In genomic region chr7:98172661-98173060, GRCm38 (mm10) we compare ENCODE assay signal across 21 mouse cellular contexts. TPM values are rescaled to one million over a fixed set of nuclear protein-coding genes. Genes with fewer than 3 reads are reported as not detected.
A peak's percentile ranks its signal among the peaks of the same experiment; 100 is the strongest.
DNase-seq lines count a peak whose midpoint lies in the region; ATAC-seq and TF ChIP-seq lines count a peak whose summit lies in the region.
"Had no signal": no experiment of that assay in that cellular context is flagged by ENCODE, and none has a peak within 500 bp of the region (broad histone marks: within the 10 kb centered on the region; RNA-seq: fewer than 3 reads in every experiment).

No protein-coding gene starts in this region.

- no peak for TF ChIP-seq POLR2A in thymus, adult 2 months (IDR thresholded peaks at IDR 0.05; ENCODE audit: control insufficient read depth, extremely low read depth, insufficient read depth, low read length, poor library complexity)

- WGBS in kidney, embryonic 15.5 days, result 84% methylated on average over 8 of the region's 8 CpGs
- WGBS in thymus, adult 2 months, result 90% methylated on average over 8 of the region's 8 CpGs
- 82% methylated on average over 8 of the region's 8 CpGs for WGBS in liver, embryonic 16.5 days (ENCODE audit: insufficient replicate concordance)

- no peak for TF ChIP-seq CTCF in thymus, adult 2 months (IDR thresholded peaks at IDR 0.05; ENCODE audit: borderline replicate concordance, control insufficient read depth, extremely low read depth, insufficient read depth, low read length, poor library complexity)

- no peak overlapping the region for H3K9ac ChIP-seq in kidney, embryonic 15.5 days
- peak overlapping the region; percentile 4 for H3K9ac ChIP-seq in liver, embryonic 16.5 days (ENCODE audit: low read depth, low read length)
- H3K9ac ChIP-seq: hindbrain, embryonic 13.5 days; limb, embryonic 13.5 days; neural tube, embryonic 13.5 days had no signal

- H3K4me2 ChIP-seq in kidney, embryonic 15.5 days, result no peak overlapping the region
- no peak overlapping the region; the same call in 1 of the 2 replicates for H3K4me2 ChIP-seq in liver, embryonic 16.5 days (ENCODE audit: low read depth, low read length)
- H3K4me2 ChIP-seq: hindbrain, embryonic 13.5 days; limb, embryonic 13.5 days; neural tube, embryonic 13.5 days had no signal

- H3K4me1 ChIP-seq in kidney, embryonic 15.5 days, result peaks cover 42% of the 10 kb centered on the region
- peaks cover 41% of the 10 kb centered on the region for H3K4me1 ChIP-seq in thymus, adult 2 months (replicated peaks; ENCODE audit: control insufficient read depth, insufficient read depth, low read length)
- peaks cover 80% of the 10 kb centered on the region for H3K4me1 ChIP-seq in liver, embryonic 16.5 days (ENCODE audit: control insufficient read depth, low read depth, low read length)

- H3K27me3 ChIP-seq in kidney, embryonic 15.5 days, result 0 out of 2 replicates have a peak, but pooled peaks cover 6% of the 10 kb centered on the region
- no peaks in the 10 kb centered on the region for H3K27me3 ChIP-seq in thymus, adult 2 months (ENCODE audit: control insufficient read depth, insufficient read depth, low read length)
- no peaks in the 10 kb centered on the region for H3K27me3 ChIP-seq in liver, embryonic 16.5 days (ENCODE audit: control insufficient read depth, insufficient read depth, low read depth, low read length)
- H3K27me3 ChIP-seq: limb, embryonic 13.5 days; neural tube, embryonic 13.5 days had no signal

- DNase-seq in kidney, postnatal 36 days, result no peak
- no peak for DNase-seq in thymus, adult 2 months
- no peak for DNase-seq in thymus, postnatal 4 days
- DNase-seq in Muller cell, postnatal 12 days (ENCODE audit: inconsistent ontology term), result no peak
- DNase-seq: cerebellum, postnatal 10 days; embryo, embryonic 11 days; kidney, postnatal 14 days; layer of hippocampus, adult 9-11 months; lung, postnatal 10 days; right cerebral cortex, postnatal 14 days had no signal

- peak overlapping the region; percentile 10; the same call in 1 of the 2 replicates for H3K27ac ChIP-seq in kidney, embryonic 15.5 days
- peak overlapping the region; percentile 23; the same call in 1 of the 2 replicates for H3K27ac ChIP-seq in thymus, adult 2 months (ENCODE audit: control insufficient read depth, insufficient read depth, low read length)
- H3K27ac ChIP-seq in liver, embryonic 16.5 days (ENCODE audit: low read length), result peak overlapping the region; percentile 92
- H3K27ac ChIP-seq: heart, adult 2 months; hindbrain, embryonic 13.5 days; limb, embryonic 13.5 days; midbrain, embryonic 10.5 days; neural tube, embryonic 13.5 days had no signal

- no peak overlapping the region for H3K4me3 ChIP-seq in kidney, embryonic 15.5 days (replicated peaks)
- no peak overlapping the region for H3K4me3 ChIP-seq in thymus, adult 2 months (ENCODE audit: control insufficient read depth, insufficient read depth, low read length)
- no peak overlapping the region for H3K4me3 ChIP-seq in liver, embryonic 16.5 days (ENCODE audit: low read depth, low read length)
- H3K4me3 ChIP-seq: heart, adult 2 months; hindbrain, embryonic 13.5 days; limb, embryonic 13.5 days; midbrain, embryonic 10.5 days; neural tube, embryonic 13.5 days had no signal

- no peaks in the 10 kb centered on the region for H3K36me3 ChIP-seq in kidney, embryonic 15.5 days
- no peaks in the 10 kb centered on the region for H3K36me3 ChIP-seq in thymus, adult 2 months (ENCODE audit: control insufficient read depth, insufficient read depth, low read length)
- H3K36me3 ChIP-seq in liver, embryonic 16.5 days (ENCODE audit: control insufficient read depth, insufficient read depth), result no peaks in the 10 kb centered on the region
- H3K36me3 ChIP-seq: hindbrain, embryonic 13.5 days; limb, embryonic 13.5 days; midbrain, embryonic 10.5 days; neural tube, embryonic 13.5 days had no signal

- H3K9me3 ChIP-seq in kidney, embryonic 15.5 days (replicated peaks), result no peaks in the 10 kb centered on the region
- H3K9me3 ChIP-seq in liver, embryonic 16.5 days (replicated peaks; ENCODE audit: control insufficient read depth, low read length), result no peaks in the 10 kb centered on the region
- H3K9me3 ChIP-seq: hindbrain, embryonic 13.5 days; limb, embryonic 13.5 days; midbrain, embryonic 10.5 days; neural tube, embryonic 13.5 days had no signal

- ATAC-seq in kidney, embryonic 15.5 days (replicated peaks; ENCODE audit: low FRiP score), result no peak
- no peak for ATAC-seq in liver, embryonic 16.5 days (ENCODE audit: low read depth)
- ATAC-seq in cerebellum, adult (ENCODE audit: insufficient number of reproducible peaks, low FRiP score, low TSS enrichment), result no peak
- ATAC-seq: forebrain, embryonic 16.5 days had no signal

RNA-seq across cellular contexts. Expression of gene Capn5, which starts 5.4 kb away (rescaled TPM):
- polyA plus RNA-seq in kidney, embryonic 15.5 days (2015; fragmentation: Nextera tagmentation; extraction: Ambion mirVana), result 12.7 and 14.1 TPM in 2 replicates
- 21.4 and 25.3 TPM in 2 replicates for polyA plus RNA-seq in thymus, adult 2 months (2012; rRNA removed)
- polyA plus RNA-seq in liver, embryonic 16.5 days (2015; fragmentation: Nextera tagmentation; extraction: Ambion mirVana), result 13.0 and 14.1 TPM in 2 replicates

RNA-seq across cellular contexts. Expression of gene B3gnt6, which starts 26.6 kb away (rescaled TPM):
- polyA plus RNA-seq in kidney, embryonic 15.5 days (2015; fragmentation: Nextera tagmentation; extraction: Ambion mirVana), result 0.06 TPM in 1 of 2 replicates, not detected in the other
- 0.34 and 0.40 TPM in 2 replicates for polyA plus RNA-seq in thymus, adult 2 months (2012; rRNA removed)
- polyA plus RNA-seq in liver, embryonic 16.5 days (2015; fragmentation: Nextera tagmentation; extraction: Ambion mirVana), result 0.04 and 0.06 TPM in 2 replicates
- polyA plus RNA-seq: heart, postnatal 0 days; intestine, embryonic 14.5 days; limb, embryonic 13.5 days had no signal

RNA-seq across cellular contexts. Expression of gene Omp, which starts 27.4 kb away (rescaled TPM):
- polyA plus RNA-seq in kidney, embryonic 15.5 days (2015; fragmentation: Nextera tagmentation; extraction: Ambion mirVana), result 0.39 and 0.60 TPM in 2 replicates
- polyA plus RNA-seq in thymus, adult 2 months (2012; rRNA removed), result 1.8 TPM in 2 replicates
- polyA plus RNA-seq in liver, embryonic 16.5 days (2015; fragmentation: Nextera tagmentation; extraction: Ambion mirVana), result 0.53 and 0.76 TPM in 2 replicates

RNA-seq across cellular contexts. Expression of gene Myo7a, which starts 53.3 kb away (rescaled TPM):
- 14.4 and 15.4 TPM in 2 replicates for polyA plus RNA-seq in kidney, embryonic 15.5 days (2015; fragmentation: Nextera tagmentation; extraction: Ambion mirVana)
- 8.0 and 10.1 TPM in 2 replicates for polyA plus RNA-seq in thymus, adult 2 months (2012; rRNA removed)
- polyA plus RNA-seq in liver, embryonic 16.5 days (2015; fragmentation: Nextera tagmentation; extraction: Ambion mirVana), result 9.3 and 12.1 TPM in 2 replicates

Comparison
In these comparisons a context has a peak if more than half of its experiments do, and no peak if none do; other contexts are left out.
1. H3K27ac ChIP-seq: peak in every context shown above with its lines; median percentile 92 in liver, embryonic 16.5 days; 23 in thymus, adult 2 months; 10 in kidney, embryonic 15.5 days.